Mouse (Mus musculus): ENCODE measurements around the gene Smagp.

The Smagp gene

DNA sequence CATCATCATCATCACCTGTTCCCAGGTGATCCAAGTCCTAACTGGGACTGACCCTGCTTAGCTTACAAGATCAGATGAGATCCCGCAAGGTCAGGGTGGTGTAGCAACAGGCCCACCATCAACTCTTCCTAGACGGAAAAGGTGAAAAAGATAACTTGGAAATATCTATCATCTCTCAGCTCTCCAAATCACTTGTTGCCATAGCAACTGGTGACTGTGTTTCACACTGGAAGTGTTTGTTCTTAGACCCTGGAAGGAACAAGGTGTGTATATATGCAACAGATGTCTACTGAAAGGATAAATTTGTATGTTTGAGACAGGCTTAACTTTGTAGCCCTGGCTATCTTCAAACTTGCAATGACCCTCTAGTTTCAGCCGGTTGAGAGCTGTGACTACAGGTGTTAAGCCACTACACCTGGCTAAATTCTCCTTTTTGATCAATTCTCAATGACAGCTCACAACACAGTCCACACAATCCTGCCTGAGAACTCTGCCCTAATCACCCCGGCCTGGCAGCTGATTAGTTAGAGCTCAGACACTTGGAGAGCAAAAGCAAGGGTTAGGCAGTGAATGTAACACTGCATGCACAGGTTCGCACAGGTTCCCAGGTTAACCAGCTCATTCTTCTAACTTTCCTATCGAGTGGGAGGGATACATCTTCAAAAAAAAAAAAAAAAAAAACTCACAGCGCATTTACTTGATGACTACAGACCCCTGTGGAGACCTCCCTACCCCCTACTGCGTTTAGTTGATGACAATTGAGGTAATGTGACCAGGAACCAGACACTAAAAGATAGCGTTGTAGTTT lies 28.9 kb upstream of the Smagp start:
- no peak for DNase-seq (ENCODE audit: extremely low spot score, low read depth, low spot score)

- DNase-seq (ENCODE audit: extremely low spot score, low read depth, low spot score) = no peak
Observed at GRCm38 (mm10) chr15:100664813-100665274, 28.1 kb upstream of the Smagp start.

GRCm38 (mm10) chr15:100660805-100661204 lies 24.1 kb upstream of the Smagp start:
- DNase-seq (ENCODE audit: extremely low spot score, low read depth, low spot score) = no peak

DNA sequence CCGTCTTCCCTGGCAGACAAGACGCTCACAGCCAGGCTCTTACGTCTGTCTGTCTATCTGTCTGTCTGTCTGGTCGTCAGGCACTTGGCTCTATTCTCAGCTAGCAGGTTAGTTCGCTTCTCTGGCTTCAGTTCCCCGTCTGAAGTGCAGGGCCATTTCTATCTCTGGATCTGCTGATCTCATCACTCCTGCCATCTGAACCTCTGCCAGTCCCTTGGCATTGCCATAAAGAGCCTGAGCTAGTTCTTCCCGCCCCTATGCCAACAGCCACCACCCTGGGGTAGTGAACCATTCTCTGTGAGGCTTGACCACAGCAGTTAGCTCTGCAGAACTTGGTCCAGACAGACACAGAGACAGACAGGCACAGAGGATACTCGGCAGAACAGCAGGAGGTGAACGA lies 23.6 kb upstream of the Smagp start:
- DNase-seq (ENCODE audit: extremely low spot score, low read depth, low spot score) = no peak

GRCm38 (mm10) chr15:100655201-100655600 lies 18.5 kb upstream of the Smagp start:
- DNase-seq (ENCODE audit: extremely low spot score, low read depth, low spot score) = no peak

- DNase-seq (ENCODE audit: extremely low spot score, low read depth, low spot score) = no peak
Observed at GRCm38 (mm10) chr15:100654271-100654670, 17.5 kb upstream of the Smagp start.

- DNase-seq (ENCODE audit: extremely low spot score, low read depth, low spot score) = no peak
Observed at GRCm38 (mm10) chr15:100651610-100652009, 14.9 kb upstream of the Smagp start.

GRCm38 (mm10) chr15:100650111-100650510 lies 13.4 kb upstream of the Smagp start:
- no peak for DNase-seq (ENCODE audit: extremely low spot score, low read depth, low spot score)

DNA sequence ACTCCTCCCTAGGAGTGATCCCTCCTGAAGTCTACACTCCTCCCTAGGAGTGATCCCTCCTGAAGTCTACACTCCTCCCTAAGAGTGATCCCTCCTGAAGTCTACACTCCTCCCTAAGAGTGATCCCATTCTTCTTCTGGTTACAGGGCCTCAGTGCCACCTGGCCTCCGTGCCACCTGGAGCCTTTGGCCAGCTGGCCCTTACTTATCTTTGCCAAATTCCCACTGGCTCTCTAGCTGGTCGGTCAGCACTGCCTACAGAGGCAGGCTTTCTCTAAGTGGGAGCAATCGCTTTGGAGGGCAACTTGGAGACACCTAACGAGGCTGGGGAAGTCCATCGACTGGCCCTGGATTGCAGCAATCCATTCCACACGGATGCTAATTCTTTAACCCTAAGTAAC lies 9.4 kb upstream of the Smagp start:
- DNase-seq (ENCODE audit: extremely low spot score, low read depth, low spot score) = no peak

DNA sequence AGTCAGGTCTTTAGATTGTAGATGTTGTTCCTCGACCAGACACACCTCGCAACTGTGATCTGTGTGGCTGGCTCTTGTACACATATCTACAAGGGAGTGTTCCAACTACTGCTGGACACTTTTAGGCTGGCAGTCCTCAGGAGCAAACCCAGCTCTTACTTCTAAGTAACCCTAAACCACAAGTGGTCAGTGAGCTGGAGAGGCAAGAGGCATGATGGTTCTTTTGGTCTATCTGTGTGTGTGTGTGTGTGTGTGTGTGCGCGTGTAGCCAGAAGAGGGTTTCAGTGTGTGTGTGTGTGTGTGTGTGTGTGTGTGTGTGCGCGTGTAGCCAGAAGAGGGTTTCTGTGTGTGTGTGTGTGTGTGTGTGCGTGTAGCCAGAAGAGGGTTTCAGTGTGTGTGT lies 5.7 kb upstream of the Smagp start:
- no peak for DNase-seq (ENCODE audit: extremely low spot score, low read depth, low spot score)

GRCm38 (mm10) chr15:100641226-100641810 lies 4.6 kb upstream of the Smagp start:
- no peak for DNase-seq (ENCODE audit: extremely low spot score, low read depth, low spot score)

DNA sequence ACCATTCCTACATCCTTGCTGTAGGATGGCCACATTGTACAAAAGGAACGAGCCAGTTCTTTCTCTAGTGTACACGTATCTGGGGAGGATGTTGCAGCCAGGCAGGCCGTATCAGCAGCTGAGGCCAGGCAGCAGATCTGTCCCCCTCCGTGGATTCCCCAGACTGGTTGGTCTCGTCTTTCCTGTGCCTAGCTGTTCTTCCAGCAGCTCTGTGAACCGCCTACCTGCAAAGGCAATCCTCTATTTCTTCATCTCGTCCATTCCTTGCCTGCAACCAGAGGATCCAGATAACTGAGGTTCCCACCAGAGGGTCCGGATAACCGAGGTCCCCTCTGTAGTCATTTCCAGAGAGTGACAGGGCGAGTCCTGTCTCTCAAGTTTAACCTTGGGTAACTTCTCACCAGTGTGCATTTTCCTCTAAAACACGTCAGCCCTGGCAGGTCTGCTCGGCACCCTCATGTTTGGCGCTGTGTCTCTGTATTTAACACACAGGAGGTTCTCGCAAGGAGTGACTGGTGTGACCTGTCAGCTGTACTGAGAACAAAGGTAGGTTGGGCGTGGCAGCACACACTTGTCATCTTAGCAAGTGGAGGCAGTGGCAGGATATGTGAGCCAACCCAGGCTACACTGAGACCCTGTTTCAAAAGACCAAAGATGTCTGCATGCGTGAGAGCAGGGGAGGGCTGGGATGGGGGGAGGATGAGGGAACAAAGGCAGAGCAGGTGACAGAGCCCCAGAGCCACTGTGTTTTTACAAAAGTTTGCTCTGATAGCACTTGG lies 3.4 kb upstream of the Smagp start:
- DNase-seq (ENCODE audit: extremely low spot score, low read depth, low spot score) = no peak

GRCm38 (mm10) chr15:100637661-100638060 lies 921 bp upstream of the Smagp start:
- DNase-seq (ENCODE audit: extremely low spot score, low read depth, low spot score) = no peak

- no peak for DNase-seq (ENCODE audit: extremely low spot score, low read depth, low spot score)
Observed at GRCm38 (mm10) chr15:100635851-100636645, 692 bp downstream of the Smagp start.

DNA sequence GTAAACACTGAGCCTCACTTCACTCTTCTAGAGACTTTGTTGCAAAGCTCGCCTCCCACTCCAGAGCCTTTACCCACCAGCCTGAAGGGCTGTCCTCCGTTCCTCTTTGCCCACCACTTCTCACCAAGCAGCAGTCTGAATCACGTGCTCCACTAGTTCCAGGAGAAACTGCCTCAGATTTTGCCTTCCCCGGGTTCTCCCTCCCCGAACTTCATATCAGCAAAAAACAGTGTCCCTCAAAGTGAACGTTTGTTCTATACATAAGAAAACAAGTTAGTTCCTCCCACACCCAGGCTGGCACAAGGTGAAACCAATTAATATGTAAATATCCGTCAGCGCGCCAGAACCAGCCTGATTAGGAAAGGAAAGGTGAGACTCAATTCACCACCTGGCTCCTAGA lies 1.5 kb downstream of the Smagp start:
- no peak for DNase-seq (ENCODE audit: extremely low spot score, low read depth, low spot score)

DNA sequence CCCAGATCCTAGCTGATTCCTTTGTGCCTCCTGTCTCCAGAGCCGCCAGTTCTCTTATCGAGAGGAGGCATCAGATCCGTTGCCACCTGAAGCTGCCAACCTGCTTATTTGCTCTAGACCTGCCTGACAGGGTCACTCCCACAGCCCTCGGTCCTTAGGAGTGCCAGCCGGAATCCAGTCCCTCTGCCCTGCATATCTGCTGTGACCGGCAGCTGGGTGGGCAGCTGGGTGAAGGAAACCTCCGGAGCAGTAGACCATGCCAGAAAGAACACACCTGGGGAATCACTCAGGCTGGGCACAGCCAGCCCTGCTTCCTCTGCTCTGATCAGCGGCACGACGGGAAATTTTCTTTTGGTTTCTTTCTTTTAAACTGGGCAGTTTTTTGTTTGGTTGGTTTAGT lies 3.4 kb downstream of the Smagp start:
- DNase-seq (ENCODE audit: extremely low spot score, low read depth, low spot score) = no peak

GRCm38 (mm10) chr15:100632323-100632722 lies 4.4 kb downstream of the Smagp start:
- DNase-seq (ENCODE audit: extremely low spot score, low read depth, low spot score) = no peak

- DNase-seq (ENCODE audit: extremely low spot score, low read depth, low spot score) = no peak
Observed at GRCm38 (mm10) chr15:100631454-100632170, 5.1 kb downstream of the Smagp start.

DNA sequence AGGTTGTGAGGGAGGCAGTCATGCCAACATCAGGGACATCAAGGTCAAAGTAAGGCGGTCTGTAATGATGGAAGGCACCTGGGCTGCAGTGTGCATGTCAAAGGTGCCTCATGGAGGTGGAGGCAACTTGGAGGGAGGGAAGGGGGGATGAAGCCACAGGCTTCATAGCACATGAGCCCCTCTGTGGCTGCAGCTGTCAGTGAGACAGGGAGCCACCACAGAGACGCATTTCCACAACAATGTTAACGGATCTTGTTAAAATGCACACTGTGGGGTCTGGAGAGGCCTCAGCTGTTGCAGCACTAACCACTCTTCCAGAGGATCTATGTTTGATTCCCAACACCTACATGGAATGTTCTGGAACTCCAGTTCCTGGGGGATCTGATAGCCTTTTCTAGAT lies 6.6 kb downstream of the Smagp start:
- DNase-seq (ENCODE audit: extremely low spot score, low read depth, low spot score) = no peak

- no peak for DNase-seq (ENCODE audit: extremely low spot score, low read depth, low spot score)
Observed at GRCm38 (mm10) chr15:100628797-100629196, 7.9 kb downstream of the Smagp start.

Measured in hindlimb bud, embryonic 11.5 days (tissue).